9 mouse cellular contexts compared by ENCODE assay signal in the genomic region with DNA sequence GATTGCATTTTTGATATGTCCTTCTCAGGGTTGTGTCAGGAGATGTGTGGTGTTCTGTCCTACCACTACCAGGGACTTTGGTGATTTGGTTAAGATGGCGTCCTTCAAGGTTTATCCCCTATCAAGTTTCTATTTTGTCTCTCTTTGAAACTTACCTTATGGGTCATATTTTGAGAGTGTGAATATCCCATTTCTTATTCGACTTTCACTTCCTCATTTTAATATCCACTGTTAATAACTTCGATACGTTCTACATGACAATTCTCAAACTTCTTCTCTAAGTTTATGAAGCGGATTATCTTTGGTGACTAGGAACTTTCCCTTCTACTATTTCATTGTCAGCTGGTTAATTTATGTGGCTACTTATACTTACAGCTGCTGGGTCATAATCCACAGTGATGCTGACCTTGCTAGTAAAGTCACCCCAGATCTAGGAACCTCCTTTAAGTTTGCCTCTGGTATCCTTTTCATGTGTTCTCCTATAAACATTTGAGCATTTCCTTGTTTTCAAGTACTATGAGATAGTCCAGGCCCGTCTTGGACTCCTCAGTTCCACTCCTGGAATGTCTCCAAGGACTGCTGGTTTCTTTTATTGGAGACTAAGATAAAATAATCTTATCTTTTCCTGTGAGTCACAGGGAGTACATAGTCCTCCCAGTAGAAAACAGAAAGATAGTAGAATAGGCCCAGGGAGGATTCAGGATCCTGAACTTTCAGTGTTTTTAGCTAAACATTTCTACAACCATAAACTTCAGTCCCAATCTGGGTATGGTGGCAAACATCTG.
DNase-seq lines count a peak whose midpoint lies in the region; ATAC-seq and TF ChIP-seq lines count a peak whose summit lies in the region.
"Had no signal": no experiment of that assay in that cellular context is flagged by ENCODE, and none has a peak within 500 bp of the region (broad histone marks: within the 10 kb centered on the region; RNA-seq: fewer than 3 reads in every experiment).

No protein-coding gene starts in this region.

- H3K9me3 ChIP-seq in lung, embryonic 14.5 days (ENCODE audit: low read depth, low read length) = no peaks in the 10 kb centered on the region
- no peaks in the 10 kb centered on the region for H3K9me3 ChIP-seq in lung, postnatal 0 days (ENCODE audit: low read length)
- H3K9me3 ChIP-seq in embryonic facial prominence, embryonic 12.5 days = no peaks in the 10 kb centered on the region
- H3K9me3 ChIP-seq in intestine, embryonic 14.5 days (ENCODE audit: control insufficient read depth, low read length) = no peaks in the 10 kb centered on the region

- TF ChIP-seq EP300 in lung, postnatal 0 days (IDR thresholded peaks at IDR 0.05) = no peak

- DNase-seq in lung, embryonic 14.5 days = peak; percentile 75
- DNase-seq in lung, postnatal 0 days (ENCODE audit: low spot score) = no peak
- DNase-seq in intestine, embryonic 14.5 days (ENCODE audit: low spot score) = no peak
- DNase-seq in thymus, postnatal 0 days (ENCODE audit: low spot score) = no peak
- no peak for DNase-seq in spleen, postnatal 4 days (ENCODE audit: low spot score in 2 of 2)
- DNase-seq in left cerebral cortex, adult 18-20 months (ENCODE audit: low spot score in 2 of 2) = no peak
- DNase-seq: thymus, postnatal 36 days had no signal

- no peak overlapping the region for H3K4me3 ChIP-seq in lung, embryonic 14.5 days (ENCODE audit: low read depth, low read length)
- H3K4me3 ChIP-seq in lung, postnatal 0 days (ENCODE audit: low read depth, low read length) = no peak overlapping the region
- H3K4me3 ChIP-seq in embryonic facial prominence, embryonic 12.5 days = no peak overlapping the region
- no peak overlapping the region for H3K4me3 ChIP-seq in intestine, embryonic 14.5 days (ENCODE audit: low read depth, low read length)
- no peak overlapping the region for H3K4me3 ChIP-seq in myocyte

- H3K27ac ChIP-seq in lung, embryonic 14.5 days (ENCODE audit: low read depth) = peak overlapping the region; percentile 52; the same call in 1 of the 2 replicates
- no peak overlapping the region for H3K27ac ChIP-seq in lung, postnatal 0 days (ENCODE audit: low read length)
- H3K27ac ChIP-seq in embryonic facial prominence, embryonic 12.5 days = peak overlapping the region; percentile 90
- H3K27ac ChIP-seq in intestine, embryonic 14.5 days (ENCODE audit: low read depth) = peak overlapping the region; percentile 48

- no peak overlapping the region for H3K9ac ChIP-seq in lung, embryonic 14.5 days
- H3K9ac ChIP-seq in lung, postnatal 0 days (replicated peaks; ENCODE audit: low read depth) = no peak overlapping the region
- H3K9ac ChIP-seq in embryonic facial prominence, embryonic 12.5 days = no peak overlapping the region
- H3K9ac ChIP-seq in intestine, embryonic 14.5 days (ENCODE audit: low read length) = no peak overlapping the region

- no peaks in the 10 kb centered on the region for H3K79me2 ChIP-seq in myocyte (ENCODE audit: control insufficient read depth, insufficient read depth)

- no peaks in the 10 kb centered on the region for H3K36me3 ChIP-seq in lung, embryonic 14.5 days (ENCODE audit: insufficient read depth)
- H3K36me3 ChIP-seq in lung, postnatal 0 days (ENCODE audit: insufficient read depth, low read length) = no peaks in the 10 kb centered on the region
- H3K36me3 ChIP-seq in embryonic facial prominence, embryonic 12.5 days = no peaks in the 10 kb centered on the region
- no peaks in the 10 kb centered on the region for H3K36me3 ChIP-seq in intestine, embryonic 14.5 days (ENCODE audit: control insufficient read depth, insufficient read depth, low read length)
- no peaks in the 10 kb centered on the region for H3K36me3 ChIP-seq in myocyte (ENCODE audit: control insufficient read depth, insufficient read depth)

- 77% methylated on average over 6 of the region's 6 CpGs for WGBS in lung, embryonic 14.5 days
- WGBS in lung, postnatal 0 days = 75% methylated on average over 6 of the region's 6 CpGs
- 90% methylated on average over 6 of the region's 6 CpGs for WGBS in embryonic facial prominence, embryonic 12.5 days
- WGBS in intestine, embryonic 14.5 days = 44% methylated on average over 6 of the region's 6 CpGs

- H3K4me1 ChIP-seq in lung, embryonic 14.5 days (ENCODE audit: insufficient read depth) = peaks cover 43% of the 10 kb centered on the region
- peaks cover 15% of the 10 kb centered on the region; the same call in 1 of the 2 replicates for H3K4me1 ChIP-seq in lung, postnatal 0 days (ENCODE audit: insufficient read depth, low read depth, low read length)
- H3K4me1 ChIP-seq in embryonic facial prominence, embryonic 12.5 days = peaks cover 63% of the 10 kb centered on the region
- H3K4me1 ChIP-seq in intestine, embryonic 14.5 days (replicated peaks; ENCODE audit: control insufficient read depth, insufficient read depth, low read length) = peaks cover 61% of the 10 kb centered on the region

- no peak for TF ChIP-seq POLR2A in myocyte (IDR thresholded peaks at IDR 0.05; ENCODE audit: insufficient read length, low read depth)

- H3K4me2 ChIP-seq in lung, embryonic 14.5 days = no peak overlapping the region
- H3K4me2 ChIP-seq in lung, postnatal 0 days (replicated peaks; ENCODE audit: low read depth, low read length) = no peak overlapping the region
- no peak overlapping the region for H3K4me2 ChIP-seq in embryonic facial prominence, embryonic 12.5 days (replicated peaks)
- no peak overlapping the region for H3K4me2 ChIP-seq in intestine, embryonic 14.5 days (ENCODE audit: low read length)
- H3K4me2 ChIP-seq in myocyte (ENCODE audit: low read depth) = peak overlapping the region; percentile 76

- no peak overlapping the region for H3ac ChIP-seq in myocyte (ENCODE audit: control insufficient read depth, insufficient read length)

- ATAC-seq in lung, embryonic 14.5 days (ENCODE audit: insufficient read depth) = no peak
- no peak for ATAC-seq in lung, postnatal 0 days
- no peak for ATAC-seq in embryonic facial prominence, embryonic 12.5 days (ENCODE audit: insufficient number of reproducible peaks, insufficient read depth, low FRiP score, low TSS enrichment)
- 0 out of 2 replicates have a peak, but pooled peaks have one; percentile 26 for ATAC-seq in intestine, embryonic 14.5 days (replicated peaks; ENCODE audit: low FRiP score, low TSS enrichment, low read depth)

- no peak for TF ChIP-seq CTCF in lung, embryonic 14.5 days (IDR thresholded peaks at IDR 0.05; ENCODE audit: low read depth)
- TF ChIP-seq CTCF in lung, postnatal 0 days (IDR thresholded peaks at IDR 0.05) = no peak

- H3K27me3 ChIP-seq in lung, embryonic 14.5 days (ENCODE audit: insufficient read depth, low read length) = no peaks in the 10 kb centered on the region
- H3K27me3 ChIP-seq in lung, postnatal 0 days (replicated peaks; ENCODE audit: insufficient read depth, low read length) = no peaks in the 10 kb centered on the region
- no peaks in the 10 kb centered on the region for H3K27me3 ChIP-seq in embryonic facial prominence, embryonic 12.5 days
- no peaks in the 10 kb centered on the region for H3K27me3 ChIP-seq in intestine, embryonic 14.5 days (replicated peaks; ENCODE audit: control insufficient read depth, insufficient read depth, low read length)
- H3K27me3 ChIP-seq in myocyte (ENCODE audit: control insufficient read depth, insufficient read depth, insufficient read length) = no peaks in the 10 kb centered on the region

TF ChIP-seq in myocyte, 11 proteins besides CTCF, POLR2A, EP300 and RAD21:
- TF ChIP-seq SRF (IDR thresholded peaks at IDR 0.05; ENCODE audit: control insufficient read depth, insufficient read length, low read depth) (no peak), MAX (IDR thresholded peaks at IDR 0.05; ENCODE audit: low read depth) (no peak), CEBPB (IDR thresholded peaks at IDR 0.05; ENCODE audit: insufficient read depth, poor library complexity, severe bottlenecking) (no peak), REST (IDR thresholded peaks at IDR 0.05; ENCODE audit: insufficient read depth, insufficient read length) (no peak), MYOG (IDR thresholded peaks at IDR 0.05; ENCODE audit: control insufficient read depth in 1 of 3, insufficient read depth in 1 of 3, insufficient read length in 2 of 3, low read depth in 2 of 3) (no peak), POLR2AphosphoS2 (IDR thresholded peaks at IDR 0.05; ENCODE audit: insufficient read length, low read depth) (no peak), MYOD1 (IDR thresholded peaks at IDR 0.05; ENCODE audit: control insufficient read depth in 1 of 3, insufficient read length in 2 of 3, low read depth in 2 of 3) (peak in 2 of 3 experiments; percentile 27)
TF ChIP-seq in myocyte: peak in this region for 1.
